Mouse (Mus musculus): Measurements from ENCODE around the gene Efhc1. TPM values are rescaled to one million over a fixed set of nuclear protein-coding genes. Genes with fewer than 3 reads are reported as not detected.

The Efhc1 gene
- polyA plus RNA-seq, 1 experiment from 2014 or later, result 0.20 TPM

GRCm38 (mm10) chr1:20993690-20994089, 42.3 kb downstream of the Efhc1 start:
- H3K4me3 ChIP-seq (replicated peaks), result no peak overlapping the region
- no peaks in the 10 kb centered on the region for H3K27me3 ChIP-seq
- H3K9ac ChIP-seq, result no peak overlapping the region
- no peak for ATAC-seq (ENCODE audit: insufficient read depth)
- no peak overlapping the region for H3K27ac ChIP-seq (replicated peaks)
- 31% methylated on average over 3 of the region's 3 CpGs for WGBS (ENCODE audit: insufficient replicate concordance)
- no peaks in the 10 kb centered on the region for H3K36me3 ChIP-seq (replicated peaks)
- H3K9me3 ChIP-seq (replicated peaks), result no peaks in the 10 kb centered on the region
- peaks cover 9% of the 10 kb centered on the region; the same call in 1 of the 2 replicates for H3K4me1 ChIP-seq (replicated peaks)
- no peak overlapping the region for H3K4me2 ChIP-seq

- no peak overlapping the region for H3K9ac ChIP-seq
- no peak overlapping the region for H3K4me3 ChIP-seq (replicated peaks)
- no peaks in the 10 kb centered on the region for H3K9me3 ChIP-seq (replicated peaks)
- no peak overlapping the region for H3K27ac ChIP-seq (replicated peaks)
- no peaks in the 10 kb centered on the region for H3K27me3 ChIP-seq
- 31% methylated on average over 5 of the region's 5 CpGs for WGBS (ENCODE audit: insufficient replicate concordance)
- ATAC-seq (ENCODE audit: insufficient read depth), result no peak
- H3K4me2 ChIP-seq, result no peak overlapping the region
- H3K4me1 ChIP-seq (replicated peaks), result peaks cover 9% of the 10 kb centered on the region; the same call in 1 of the 2 replicates
- H3K36me3 ChIP-seq (replicated peaks), result no peaks in the 10 kb centered on the region
Observed at GRCm38 (mm10) chr1:20994338-20994737, 42.9 kb downstream of the Efhc1 start.

- H3K9ac ChIP-seq, result no peak overlapping the region
- no peaks in the 10 kb centered on the region for H3K9me3 ChIP-seq (replicated peaks)
Observed at GRCm38 (mm10) chr1:20995331-20995986, 44.0 kb downstream of the Efhc1 start.

GRCm38 (mm10) chr1:20996603-20997327, 45.3 kb downstream of the Efhc1 start:
- no peak overlapping the region for H3K9ac ChIP-seq
- no peak overlapping the region for H3K4me2 ChIP-seq
- 0 out of 2 replicates have a peak, but pooled peaks cover 4% of the 10 kb centered on the region for H3K36me3 ChIP-seq (replicated peaks)
- WGBS (ENCODE audit: insufficient replicate concordance), result 53% methylated on average over 17 of the region's 17 CpGs
- H3K9me3 ChIP-seq (replicated peaks), result no peaks in the 10 kb centered on the region
- H3K27me3 ChIP-seq, result no peaks in the 10 kb centered on the region
- ATAC-seq (ENCODE audit: insufficient read depth), result no peak
- H3K4me3 ChIP-seq (replicated peaks), result no peak overlapping the region
- H3K4me1 ChIP-seq (replicated peaks), result peaks cover 9% of the 10 kb centered on the region; the same call in 1 of the 2 replicates
- H3K27ac ChIP-seq (replicated peaks), result no peak overlapping the region

More at GRCm38 (mm10) chr1:20995331-20995986, 44.0 kb downstream of the Efhc1 start:
- 61% methylated on average over 7 of the region's 7 CpGs for WGBS (ENCODE audit: insufficient replicate concordance)
- Histone ChIP-seq H3K4me3 (replicated peaks) (no peak overlapping the region), H3K4me2 (no peak overlapping the region), H3K4me1 (replicated peaks) (peaks cover 9% of the 10 kb centered on the region; the same call in 1 of the 2 replicates), H3K27ac (replicated peaks) (no peak overlapping the region), H3K36me3 (replicated peaks) (0 out of 2 replicates have a peak, but pooled peaks cover 4% of the 10 kb centered on the region), H3K27me3 (no peaks in the 10 kb centered on the region)
- no peak for ATAC-seq (ENCODE audit: insufficient read depth)

- H3K9me3 ChIP-seq (replicated peaks), result no peaks in the 10 kb centered on the region
- H3K4me3 ChIP-seq (replicated peaks), result no peak overlapping the region
- 29% methylated on average over 2 of the region's 2 CpGs for WGBS (ENCODE audit: insufficient replicate concordance)
- H3K4me2 ChIP-seq, result no peak overlapping the region
- peaks cover 9% of the 10 kb centered on the region; the same call in 1 of the 2 replicates for H3K4me1 ChIP-seq (replicated peaks)
- no peaks in the 10 kb centered on the region for H3K27me3 ChIP-seq
- ATAC-seq (ENCODE audit: insufficient read depth), result no peak
- H3K36me3 ChIP-seq (replicated peaks), result 0 out of 2 replicates have a peak, but pooled peaks cover 4% of the 10 kb centered on the region
- no peak overlapping the region for H3K9ac ChIP-seq
- no peak overlapping the region for H3K27ac ChIP-seq (replicated peaks)
Observed at GRCm38 (mm10) chr1:20997328-20997689, 45.9 kb downstream of the Efhc1 start.

- H3K36me3 ChIP-seq (replicated peaks), result 0 out of 2 replicates have a peak, but pooled peaks cover 4% of the 10 kb centered on the region
- H3K9me3 ChIP-seq (replicated peaks), result no peaks in the 10 kb centered on the region
- peaks cover 9% of the 10 kb centered on the region; the same call in 1 of the 2 replicates for H3K4me1 ChIP-seq (replicated peaks)
- H3K4me2 ChIP-seq, result no peak overlapping the region
- no peak overlapping the region for H3K9ac ChIP-seq
- 55% methylated on average over 13 of the region's 13 CpGs for WGBS (ENCODE audit: insufficient replicate concordance)
- no peak overlapping the region for H3K27ac ChIP-seq (replicated peaks)
- H3K27me3 ChIP-seq, result no peaks in the 10 kb centered on the region
- ATAC-seq (ENCODE audit: insufficient read depth), result no peak
- H3K4me3 ChIP-seq (replicated peaks), result no peak overlapping the region
Observed at GRCm38 (mm10) chr1:20997881-20998389, 46.5 kb downstream of the Efhc1 start.

- Histone ChIP-seq H3K4me2 (no peak overlapping the region), H3K9ac (no peak overlapping the region), H3K36me3 (replicated peaks) (0 out of 2 replicates have a peak, but pooled peaks cover 6% of the 10 kb centered on the region), H3K27ac (replicated peaks) (no peak overlapping the region), H3K4me3 (replicated peaks) (no peak overlapping the region), H3K9me3 (replicated peaks) (no peaks in the 10 kb centered on the region), H3K4me1 (replicated peaks) (peaks cover 8% of the 10 kb centered on the region; the same call in 1 of the 2 replicates), H3K27me3 (no peaks in the 10 kb centered on the region)
- WGBS (ENCODE audit: insufficient replicate concordance), result 75% methylated on average over 14 of the region's 14 CpGs
- ATAC-seq (ENCODE audit: insufficient read depth), result no peak
Observed at GRCm38 (mm10) chr1:21002246-21003142, 51.1 kb downstream of the Efhc1 start.

- Histone ChIP-seq H3K27me3 (no peaks in the 10 kb centered on the region), H3K4me3 (replicated peaks) (no peak overlapping the region), H3K4me1 (replicated peaks) (no peaks in the 10 kb centered on the region), H3K4me2 (no peak overlapping the region), H3K36me3 (replicated peaks) (0 out of 2 replicates have a peak, but pooled peaks cover 6% of the 10 kb centered on the region), H3K9me3 (replicated peaks) (no peaks in the 10 kb centered on the region), H3K9ac (no peak overlapping the region), H3K27ac (replicated peaks) (no peak overlapping the region)
- no peak for ATAC-seq (ENCODE audit: insufficient read depth)
- 58% methylated on average over 8 of the region's 8 CpGs for WGBS (ENCODE audit: insufficient replicate concordance)
Observed at GRCm38 (mm10) chr1:21004596-21004995, 53.2 kb downstream of the Efhc1 start.

- ATAC-seq (ENCODE audit: insufficient read depth), result no peak
- Histone ChIP-seq H3K27ac (replicated peaks) (no peak overlapping the region), H3K27me3 (no peaks in the 10 kb centered on the region), H3K9ac (no peak overlapping the region), H3K4me3 (replicated peaks) (no peak overlapping the region), H3K4me1 (replicated peaks) (no peaks in the 10 kb centered on the region), H3K36me3 (replicated peaks) (0 out of 2 replicates have a peak, but pooled peaks cover 12% of the 10 kb centered on the region), H3K9me3 (replicated peaks) (no peaks in the 10 kb centered on the region), H3K4me2 (no peak overlapping the region)
- WGBS (ENCODE audit: insufficient replicate concordance), result 65% methylated on average over 5 of the region's 5 CpGs
Observed at GRCm38 (mm10) chr1:21006775-21007174, 55.3 kb downstream of the Efhc1 start.

GRCm38 (mm10) chr1:21007941-21008701, 56.7 kb downstream of the Efhc1 start:
- Histone ChIP-seq H3K9ac (no peak overlapping the region), H3K4me3 (replicated peaks) (no peak overlapping the region), H3K27ac (replicated peaks) (no peak overlapping the region), H3K27me3 (no peaks in the 10 kb centered on the region), H3K36me3 (replicated peaks) (0 out of 2 replicates have a peak, but pooled peaks cover 17% of the 10 kb centered on the region), H3K9me3 (replicated peaks) (no peaks in the 10 kb centered on the region), H3K4me2 (no peak overlapping the region), H3K4me1 (replicated peaks) (no peaks in the 10 kb centered on the region)
- no peak for ATAC-seq (ENCODE audit: insufficient read depth)
- WGBS (ENCODE audit: insufficient replicate concordance), result 62% methylated on average over 7 of the region's 7 CpGs
